Mouse (Mus musculus) heart, embryonic 11.5 days (tissue): ENCODE results near the gene Gm20388. TPM values are rescaled to one million over a fixed set of nuclear protein-coding genes. Genes with fewer than 3 reads are reported as not detected.

Experiments
- ATAC-seq: fragments of 200-750 bp; cut with Nextera tagmentation; replicated peaks from 2 replicates; pipeline ENCODE4 v1.8.0; 2017; ENCODE audit warnings: moderate library complexity; ENCODE audit not compliant: insufficient number of reproducible peaks, low FRiP score, low TSS enrichment
- H3K27ac ChIP-seq: fragments of 300-500 bp; sonication (generic); 2 replicates; pipeline ENCODE4 v1.5.1; 2014; ENCODE audit warnings: mild to moderate bottlenecking, low read depth, low read length
- H3K27me3 ChIP-seq: fragments of 300-500 bp; sonication (generic); 2 replicates; pipeline ENCODE4 v1.6.1; 2014; ENCODE audit warnings: mild to moderate bottlenecking, low read length, mixed read lengths; ENCODE audit not compliant: control insufficient read depth, insufficient read depth
- H3K36me3 ChIP-seq: fragments of 300-500 bp; sonication (generic); 2 replicates; pipeline ENCODE4 v1.6.1; 2014; ENCODE audit warnings: mild to moderate bottlenecking, low read length, moderate library complexity, mixed read lengths; ENCODE audit not compliant: control insufficient read depth, insufficient read depth
- H3K4me1 ChIP-seq: fragments of 300-500 bp; sonication (generic); 2 replicates; pipeline ENCODE4 v1.6.1; 2014; ENCODE audit warnings: low read length; ENCODE audit not compliant: control insufficient read depth, insufficient read depth
- H3K4me2 ChIP-seq: fragments of 300-500 bp; sonication (generic); 2 replicates; pipeline ENCODE4 v1.6.1; 2014; ENCODE audit warnings: mild to moderate bottlenecking, moderate library complexity
- H3K4me3 ChIP-seq: fragments of 300-500 bp; sonication (generic); 2 replicates; pipeline ENCODE4 v1.5.1; 2014; ENCODE audit warnings: low read depth, low read length
- H3K9ac ChIP-seq: fragments of 300-500 bp; sonication (generic); 2 replicates; pipeline ENCODE4 v1.6.1; 2014; ENCODE audit warnings: mild to moderate bottlenecking, low read depth, low read length, moderate library complexity
- H3K9me3 ChIP-seq: fragments of 300-500 bp; sonication (generic); replicated peaks from 2 replicates; pipeline ENCODE4 v1.6.1; 2016; ENCODE audit warnings: low read length; ENCODE audit not compliant: control insufficient read depth
- WGBS: fragments of 180-500 bp; shearing (Covaris S2); extraction: QIAGEN DNeasy Blood & Tissue Kit; methylation state at CpG from one replicate; pipeline ENCODE4 v1.1.7; 2014; ENCODE audit not compliant: insufficient replicate concordance; 5-methylcytosine and 5-hydroxymethylcytosine counted together
- polyA plus RNA-seq: library from polyadenylated mRNA; unstranded; fragments of >200 nt; fragmentation: Nextera tagmentation; extraction: Ambion mirVana; gene quantifications from 2 replicates; pipeline ENCODE4 v1.2.1, GENCODE M21; 2014

Gm20388 gene
- polyA plus RNA-seq, 1 experiment from 2014 or later, result 6.4 TPM

DNA sequence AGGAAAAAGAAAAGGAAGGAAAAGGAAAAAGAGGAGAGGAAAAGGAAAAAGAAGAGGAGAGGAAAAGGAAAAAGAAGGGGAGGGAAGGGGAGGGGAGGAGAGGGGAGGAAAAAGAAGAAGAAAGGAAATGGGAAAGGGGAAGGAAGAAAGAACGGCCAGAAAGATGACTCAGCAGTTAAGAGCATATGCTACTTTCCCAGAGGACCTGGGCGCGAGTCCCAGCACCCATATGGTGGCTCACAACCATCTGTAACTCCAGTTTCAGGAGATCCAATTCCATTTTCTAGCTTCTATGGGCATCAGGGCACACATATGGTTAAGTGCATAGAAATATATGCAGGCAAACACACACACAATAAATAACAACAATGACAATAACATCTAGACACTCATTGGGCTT is 3057.5 kb downstream of the Gm20388 start:
- 90% methylated on average over 3 of the region's 3 CpGs for WGBS
- Histone ChIP-seq H3K27me3 (no peaks in the 10 kb centered on the region), H3K36me3 (no peaks in the 10 kb centered on the region)

DNA sequence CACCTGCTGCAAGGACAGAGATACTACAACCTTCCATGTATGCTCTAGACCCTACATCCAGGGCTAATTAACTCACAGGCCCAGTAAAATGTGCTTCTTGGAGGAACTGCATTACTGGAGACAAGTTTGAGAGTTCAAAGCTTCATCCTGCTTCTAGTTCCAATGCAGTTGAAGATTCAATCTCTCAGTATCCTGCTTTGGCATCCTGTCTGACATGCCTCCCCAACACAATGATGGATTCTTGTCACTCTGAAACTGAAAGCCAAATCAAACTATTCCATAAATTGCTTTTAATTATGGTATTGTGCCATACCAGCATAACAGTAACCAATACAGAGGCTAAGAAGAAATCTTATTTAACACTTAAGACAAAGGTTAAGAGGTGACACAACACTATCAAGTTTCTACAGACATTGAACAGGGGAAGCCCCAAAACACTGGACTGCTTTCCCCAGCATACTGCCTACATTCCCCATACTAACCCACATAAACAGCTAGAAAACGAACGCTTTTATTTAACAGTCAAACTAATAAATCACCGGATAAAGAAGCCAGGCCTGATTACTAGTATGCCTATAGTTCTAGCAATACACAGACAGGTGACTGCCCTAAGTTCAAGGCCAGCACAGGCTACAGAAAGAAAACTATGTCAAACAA is 3059.5 kb downstream of the Gm20388 start:
- Histone ChIP-seq H3K9ac (no peak overlapping the region), H3K4me2 (no peak overlapping the region), H3K4me1 (no peaks in the 10 kb centered on the region), H3K27ac (no peak overlapping the region), H3K4me3 (no peak overlapping the region), H3K9me3 (no peaks in the 10 kb centered on the region), H3K27me3 (no peaks in the 10 kb centered on the region), H3K36me3 (no peaks in the 10 kb centered on the region)
- no peak for ATAC-seq
- WGBS, result 93% methylated on average over 3 of the region's 3 CpGs

More for the DNA sequence above, 3057.5 kb downstream of the Gm20388 start:
- Histone ChIP-seq H3K9ac (no peak overlapping the region), H3K9me3 (no peaks in the 10 kb centered on the region), H3K4me3 (no peak overlapping the region), H3K27ac (no peak overlapping the region), H3K4me1 (no peaks in the 10 kb centered on the region), H3K4me2 (no peak overlapping the region)
- ATAC-seq, result no peak

DNA sequence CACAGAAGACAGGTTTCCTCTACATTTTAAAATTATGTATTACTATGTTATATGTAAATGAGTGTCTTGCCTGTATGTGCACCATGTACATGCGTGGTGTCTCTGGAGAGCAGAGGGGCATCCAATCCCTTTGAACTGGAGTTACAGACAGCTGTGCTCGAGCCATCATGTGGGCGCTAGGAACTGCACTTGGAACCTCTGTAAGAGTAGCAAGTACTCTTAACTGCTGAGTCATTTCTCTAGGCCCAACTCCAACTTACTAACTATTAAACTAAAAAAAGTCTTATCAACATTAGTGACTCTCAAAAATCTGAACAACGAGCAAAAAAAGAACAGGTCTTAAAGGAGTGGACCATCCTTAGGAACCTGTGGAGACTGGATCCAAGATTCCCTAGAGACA is 3065.4 kb downstream of the Gm20388 start:
- no peaks in the 10 kb centered on the region for H3K27me3 ChIP-seq
- peaks cover 11% of the 10 kb centered on the region for H3K4me1 ChIP-seq
- WGBS, result 85% methylated on average over 4 of the region's 4 CpGs
- H3K9ac ChIP-seq, result no peak overlapping the region
- ATAC-seq, result no peak
- H3K27ac ChIP-seq, result no peak overlapping the region
- no peak overlapping the region for H3K4me2 ChIP-seq
- H3K36me3 ChIP-seq, result no peaks in the 10 kb centered on the region
- H3K9me3 ChIP-seq, result no peaks in the 10 kb centered on the region
- no peak overlapping the region for H3K4me3 ChIP-seq

DNA sequence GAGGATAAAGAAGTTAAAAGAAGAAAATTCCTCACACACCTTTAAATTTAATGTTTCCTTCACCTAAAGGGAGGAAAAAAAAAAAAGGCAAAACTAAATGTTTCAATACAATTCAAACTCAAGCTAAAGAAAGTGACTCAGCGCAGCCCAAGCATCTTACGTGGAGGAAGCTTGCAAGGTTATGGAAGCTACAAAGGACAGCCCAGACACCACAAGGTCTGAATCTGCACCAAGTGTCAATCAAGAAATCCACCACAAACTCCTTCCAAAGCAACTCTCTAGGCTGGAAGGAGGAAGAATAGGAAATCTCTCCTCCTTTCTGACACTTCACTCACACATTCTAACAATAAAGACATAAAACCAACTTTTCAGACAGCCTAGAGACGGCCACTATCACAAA is 3068.8 kb downstream of the Gm20388 start:
- H3K27me3 ChIP-seq, result no peaks in the 10 kb centered on the region
- no peak overlapping the region for H3K4me2 ChIP-seq
- no peak overlapping the region for H3K9ac ChIP-seq
- no peaks in the 10 kb centered on the region for H3K36me3 ChIP-seq
- H3K4me1 ChIP-seq, result peaks cover 14% of the 10 kb centered on the region
- no peak overlapping the region for H3K4me3 ChIP-seq
- ATAC-seq, result no peak
- no peaks in the 10 kb centered on the region for H3K9me3 ChIP-seq
- H3K27ac ChIP-seq, result no peak overlapping the region
- WGBS, result 80% methylated on average over 3 of the region's 3 CpGs

DNA sequence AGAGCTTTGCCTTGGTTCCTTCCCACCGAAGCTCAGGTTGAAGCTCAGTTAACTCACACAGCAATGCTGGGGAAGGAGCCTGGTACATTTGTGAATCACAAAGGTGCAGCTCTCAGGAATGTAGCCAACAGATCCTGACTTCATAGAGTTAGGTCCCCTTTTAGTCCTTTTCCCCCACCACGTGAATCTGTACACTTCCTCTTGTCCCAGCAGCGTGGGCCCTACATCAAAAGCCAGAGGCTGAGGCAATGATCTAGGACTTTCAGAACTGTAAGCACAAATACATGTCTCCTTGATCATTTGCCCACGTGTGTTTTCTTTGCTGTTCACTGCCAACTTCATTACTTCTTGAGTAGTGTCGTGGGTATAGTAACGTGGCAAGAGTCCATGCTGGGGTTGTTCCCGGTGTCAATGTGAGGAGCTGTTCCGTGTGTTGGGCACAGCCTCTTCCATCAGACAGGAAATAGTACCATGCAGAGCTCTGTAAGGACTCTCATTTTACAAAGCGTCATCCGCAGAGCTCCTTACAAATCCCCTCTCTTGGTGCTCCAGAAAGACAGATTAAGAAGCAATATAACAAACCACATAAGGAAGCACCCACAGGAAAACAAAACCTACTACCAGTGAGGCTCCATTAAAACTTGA is 3069.3 kb downstream of the Gm20388 start:
- Histone ChIP-seq H3K27ac (no peak overlapping the region; the same call in 1 of the 2 replicates), H3K36me3 (no peaks in the 10 kb centered on the region), H3K27me3 (no peaks in the 10 kb centered on the region), H3K9me3 (no peaks in the 10 kb centered on the region), H3K4me2 (no peak overlapping the region), H3K9ac (no peak overlapping the region), H3K4me1 (peaks cover 14% of the 10 kb centered on the region), H3K4me3 (no peak overlapping the region)
- ATAC-seq, result no peak
- 77% methylated on average over 10 of the region's 10 CpGs for WGBS

DNA sequence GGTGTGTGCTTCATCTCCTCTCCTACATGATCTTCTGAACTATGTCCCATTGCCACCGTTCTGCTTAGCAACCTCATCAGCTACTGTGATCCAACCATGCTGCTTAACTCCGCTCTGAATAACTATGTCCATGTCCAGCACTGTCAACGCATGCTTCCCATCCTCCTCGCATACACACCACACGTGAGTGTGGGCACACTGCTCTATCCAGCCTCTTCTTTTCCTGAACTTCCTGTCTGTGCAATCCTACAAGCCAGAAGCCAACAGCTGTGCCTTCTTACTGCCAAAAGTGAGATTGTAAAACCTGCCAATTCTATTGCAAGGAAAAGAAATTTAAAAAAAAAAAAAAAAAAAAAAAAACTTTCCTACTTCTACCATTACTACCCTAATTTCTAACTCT is 3071.0 kb downstream of the Gm20388 start:
- Histone ChIP-seq H3K36me3 (no peaks in the 10 kb centered on the region), H3K9me3 (no peaks in the 10 kb centered on the region), H3K9ac (no peak overlapping the region), H3K4me1 (peaks cover 22% of the 10 kb centered on the region), H3K27me3 (no peaks in the 10 kb centered on the region), H3K4me2 (no peak overlapping the region), H3K4me3 (no peak overlapping the region), H3K27ac (no peak overlapping the region)
- WGBS, result 76% methylated on average over 5 of the region's 5 CpGs
- ATAC-seq, result no peak

DNA sequence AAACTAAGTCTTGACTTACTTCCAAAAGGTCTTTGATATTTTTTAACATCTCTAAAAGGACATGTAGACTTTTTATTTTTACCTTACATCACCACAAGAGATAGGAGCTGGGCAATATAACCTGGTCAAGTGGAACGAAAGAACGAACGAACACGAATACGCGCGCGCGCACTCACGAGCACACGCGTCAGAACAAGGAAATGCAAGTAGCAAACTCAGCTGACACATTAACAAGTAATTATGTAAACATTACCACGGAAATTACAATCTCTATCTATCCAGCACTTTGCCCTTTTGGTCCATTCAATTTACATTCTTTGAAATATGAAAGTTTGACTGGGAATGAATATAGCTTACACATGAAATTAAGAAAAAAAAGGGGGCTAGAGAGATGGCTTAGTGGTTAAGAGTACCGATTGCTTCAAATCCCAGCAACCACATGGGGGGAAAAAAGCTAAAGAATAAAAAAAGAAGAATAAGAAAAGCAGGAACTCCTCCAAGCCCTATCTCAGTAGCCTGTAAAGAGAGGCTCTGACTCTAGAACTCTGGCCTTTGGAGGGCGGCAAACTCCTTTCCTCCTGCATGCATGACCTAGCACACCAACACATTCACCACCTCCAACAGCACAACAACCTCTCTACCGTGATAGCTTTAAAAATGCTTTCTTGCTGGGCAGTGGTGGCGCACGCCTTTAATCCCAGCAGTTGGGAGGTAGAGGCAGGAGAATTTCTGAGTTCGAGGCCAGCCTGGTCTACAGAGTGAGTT is 3072.7 kb downstream of the Gm20388 start:
- peaks cover 31% of the 10 kb centered on the region for H3K4me1 ChIP-seq
- no peak overlapping the region for H3K4me2 ChIP-seq
- H3K9me3 ChIP-seq, result no peaks in the 10 kb centered on the region
- H3K27me3 ChIP-seq, result no peaks in the 10 kb centered on the region
- 89% methylated on average over 19 of the region's 19 CpGs for WGBS
- ATAC-seq, result no peak
- H3K36me3 ChIP-seq, result no peaks in the 10 kb centered on the region
- H3K4me3 ChIP-seq, result no peak overlapping the region
- no peak overlapping the region for H3K9ac ChIP-seq
- no peak overlapping the region for H3K27ac ChIP-seq

DNA sequence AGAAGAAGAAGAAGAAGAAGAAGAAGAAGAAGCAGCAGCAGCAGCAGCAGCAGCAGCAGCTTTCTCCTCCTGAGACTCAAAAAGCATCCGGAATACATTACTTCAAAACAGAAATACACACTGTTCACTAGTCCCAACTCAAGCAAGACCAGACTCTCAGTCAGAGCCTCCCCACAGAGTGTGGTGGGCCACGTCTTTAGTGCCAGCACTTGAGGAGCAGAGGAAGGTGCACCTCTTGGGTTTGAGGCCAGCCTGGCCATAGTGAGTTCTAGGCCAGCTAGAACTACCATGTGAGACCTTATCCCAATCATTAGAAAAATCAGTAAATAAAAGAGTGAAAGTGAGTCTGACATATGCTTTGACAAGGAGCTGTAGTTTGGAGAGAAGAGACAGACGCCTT is 3073.5 kb downstream of the Gm20388 start:
- no peak overlapping the region for H3K27ac ChIP-seq
- WGBS, result 86% methylated on average over 3 of the region's 3 CpGs
- H3K36me3 ChIP-seq, result no peaks in the 10 kb centered on the region
- H3K4me1 ChIP-seq, result peaks cover 29% of the 10 kb centered on the region
- ATAC-seq, result no peak
- no peaks in the 10 kb centered on the region for H3K9me3 ChIP-seq
- H3K4me3 ChIP-seq, result no peak overlapping the region
- H3K9ac ChIP-seq, result no peak overlapping the region
- no peaks in the 10 kb centered on the region for H3K27me3 ChIP-seq
- H3K4me2 ChIP-seq, result no peak overlapping the region
